ENCODE assay signal across 9 mouse cellular contexts in genomic region chrX:110814151-110814571, GRCm38 (mm10). TPM values are rescaled to one million over a fixed set of nuclear protein-coding genes. Genes with fewer than 3 reads are reported as not detected.
DNase-seq lines count a peak whose midpoint lies in the region; ATAC-seq and TF ChIP-seq lines count a peak whose summit lies in the region.
"Had no signal": no experiment of that assay in that cellular context is flagged by ENCODE, and none has a peak within 500 bp of the region (broad histone marks: within the 10 kb centered on the region; RNA-seq: fewer than 3 reads in every experiment).

TSS of gene Pou3f4 (plus strand) at chrX:110814280.

- no peaks in the 10 kb centered on the region for H3K4me1 ChIP-seq in heart, embryonic 16.5 days (ENCODE audit: control insufficient read depth, insufficient read depth, low read length)
- H3K4me1 ChIP-seq in liver, embryonic 14.5 days (replicated peaks; ENCODE audit: control insufficient read depth in 2 of 2, insufficient read depth in 2 of 2, low read length in 1 of 2): no peaks in the 10 kb centered on the region

- peak; percentile 90 for ATAC-seq in heart, embryonic 16.5 days (replicated peaks; ENCODE audit: extremely low read depth, insufficient read depth, low FRiP score)
- 0 out of 2 replicates have a peak, but pooled peaks have one; percentile 45 for ATAC-seq in liver, embryonic 14.5 days (ENCODE audit: insufficient read depth)
- ATAC-seq in activated CD4-positive, CD25-positive, alpha-beta regulatory T cell, adult 4 months: no peak

- H3K36me3 ChIP-seq in heart, embryonic 16.5 days (ENCODE audit: control insufficient read depth, insufficient read depth): no peaks in the 10 kb centered on the region
- no peaks in the 10 kb centered on the region for H3K36me3 ChIP-seq in liver, embryonic 14.5 days (replicated peaks; ENCODE audit: control insufficient read depth, insufficient read depth, low read depth)

- no peak within 1 kb of the TSS for H3K27ac ChIP-seq in heart, embryonic 16.5 days (ENCODE audit: low read length)
- H3K27ac ChIP-seq in layer of hippocampus, adult 2 months: peak within 1 kb of the TSS; percentile 69
- no peak within 1 kb of the TSS for H3K27ac ChIP-seq in liver, embryonic 14.5 days

- H3K4me3 ChIP-seq in heart, embryonic 16.5 days (ENCODE audit: low read length): peak within 1 kb of the TSS; percentile 49
- H3K4me3 ChIP-seq in layer of hippocampus, adult 2 months: peak within 1 kb of the TSS; percentile 62
- H3K4me3 ChIP-seq in liver, embryonic 14.5 days (ENCODE audit: insufficient read depth in 1 of 2, low read depth in 2 of 2, low read length in 2 of 2): peak within 1 kb of the TSS in 1 of 2 experiments; percentile 2; a peak in 1 of 4 replicates

- no peak for TF ChIP-seq EP300 in liver, embryonic 14.5 days (IDR thresholded peaks at IDR 0.05; ENCODE audit: low read depth)

- no peak within 1 kb of the TSS for H3K9ac ChIP-seq in heart, embryonic 16.5 days (ENCODE audit: low read length)
- no peak within 1 kb of the TSS for H3K9ac ChIP-seq in liver, embryonic 14.5 days (replicated peaks)

- H3K9me3 ChIP-seq in heart, embryonic 16.5 days (replicated peaks; ENCODE audit: control insufficient read depth, low read length): no peaks in the 10 kb centered on the region
- H3K9me3 ChIP-seq in liver, embryonic 14.5 days (ENCODE audit: control insufficient read depth, low read length): no peaks in the 10 kb centered on the region

- H3K27me3 ChIP-seq in heart, embryonic 16.5 days (ENCODE audit: control insufficient read depth, insufficient read depth, low read length): peaks cover 32% of the 10 kb centered on the region
- H3K27me3 ChIP-seq in liver, embryonic 14.5 days (ENCODE audit: control insufficient read depth, insufficient read depth, low read length): peaks cover 19% of the 10 kb centered on the region

- no peak for TF ChIP-seq CTCF in layer of hippocampus, adult 2 months (conservative IDR thresholded peaks at IDR 0.05)
- TF ChIP-seq CTCF in liver, embryonic 14.5 days (IDR thresholded peaks at IDR 0.05; ENCODE audit: low read depth): no peak

- WGBS in heart, embryonic 16.5 days: 10% methylated on average over 20 of the region's 20 CpGs
- 11% methylated on average over 20 of the region's 20 CpGs for WGBS in liver, embryonic 14.5 days (ENCODE audit: insufficient replicate concordance)

- H3K4me2 ChIP-seq in heart, embryonic 16.5 days (ENCODE audit: low read depth, low read length): peak within 1 kb of the TSS; percentile 70
- H3K4me2 ChIP-seq in liver, embryonic 14.5 days (ENCODE audit: low read depth): peak within 1 kb of the TSS; percentile 38

- peak; percentile 6 for DNase-seq in kidney, adult 9 months
- no peak for DNase-seq in kidney, adult 11 months
- peak; percentile 90 for DNase-seq in embryo, embryonic 11 days
- peak; percentile 69 to 85 for DNase-seq in layer of hippocampus, adult 2 months (ENCODE audit: low spot score in 2 of 2)
- no peak for DNase-seq in liver, embryonic 14.5 days (ENCODE audit: low read depth in 3 of 3, low spot score in 3 of 3)
- DNase-seq in right cerebral cortex, postnatal 10 days (ENCODE audit: low spot score in 2 of 2): peak; percentile 89 to 93

RNA-seq across cellular contexts. Expression of gene Pou3f4, which starts in this region (rescaled TPM):
- 0.09 TPM in 1 of 2 replicates, not detected in the other for polyA plus RNA-seq in heart, embryonic 16.5 days (2015; fragmentation: Nextera tagmentation; extraction: Ambion mirVana)
- total RNA-seq in layer of hippocampus, adult 2 months (2021): 1 to 10 TPM; 5.1 to 5.4 TPM
- polyA plus RNA-seq in liver, embryonic 14.5 days (2012; rRNA removed): 0.03 TPM in 1 of 2 replicates, not detected in the other
- not detected in 2 replicates for polyA plus RNA-seq in liver, embryonic 14.5 days (2014; fragmentation: Nextera tagmentation; extraction: Ambion mirVana)
- not detected for polyA plus RNA-seq in activated CD4-positive, CD25-positive, alpha-beta regulatory T cell, adult 4 months (2017; shearing (Covaris generic))
- total RNA-seq: MEL had no signal

Comparison
In these comparisons a context has a peak if more than half of its experiments do, and no peak if none do; other contexts are left out.
1. DNase-seq: peak in kidney, adult 9 months (single experiment), embryo, embryonic 11 days (single experiment), layer of hippocampus, adult 2 months (2 of 2) and right cerebral cortex, postnatal 10 days (2 of 2); none in kidney, adult 11 months (single experiment) and liver, embryonic 14.5 days (0 of 3).
2. Peak in ATAC-seq, H3K4me3 ChIP-seq and H3K4me2 ChIP-seq in heart, embryonic 16.5 days; RNA of the gene not detected or under 1 TPM.
3. Peak in ATAC-seq and H3K4me2 ChIP-seq in liver, embryonic 14.5 days; RNA of the gene not detected or under 1 TPM.